Comparison of ENCODE assay signal across 24 mouse cellular contexts in genomic region chr6:21909720-21910119, GRCm38 (mm10).
"Had no signal": no experiment of that assay in that cellular context is flagged by ENCODE, and none has a peak within 500 bp of the region (broad histone marks: within the 10 kb centered on the region; RNA-seq: fewer than 3 reads in every experiment).

No protein-coding gene starts in this region.

- H3K4me1 ChIP-seq: heart, embryonic 13.5 days; heart, embryonic 15.5 days; hindbrain, embryonic 13.5 days; hindbrain, embryonic 15.5 days; limb, embryonic 10.5 days; limb, embryonic 12.5 days; liver, embryonic 13.5 days; liver, embryonic 15.5 days had no signal

- H3K27me3 ChIP-seq: heart, embryonic 13.5 days; heart, embryonic 15.5 days; hindbrain, embryonic 13.5 days; hindbrain, embryonic 15.5 days; limb, embryonic 12.5 days; liver, embryonic 13.5 days; liver, embryonic 15.5 days had no signal

- H3K36me3 ChIP-seq: heart, embryonic 13.5 days; heart, embryonic 15.5 days; hindbrain, embryonic 13.5 days; hindbrain, embryonic 15.5 days; limb, embryonic 10.5 days; limb, embryonic 12.5 days; liver, embryonic 13.5 days; liver, embryonic 15.5 days had no signal

- H3K4me3 ChIP-seq: heart, adult 2 months; heart, embryonic 13.5 days; heart, embryonic 15.5 days; hindbrain, embryonic 13.5 days; hindbrain, embryonic 15.5 days; layer of hippocampus, adult 2 months; limb, embryonic 10.5 days; limb, embryonic 12.5 days; liver, embryonic 13.5 days; liver, embryonic 15.5 days had no signal

- H3K27ac ChIP-seq: heart, adult 2 months; heart, embryonic 13.5 days; heart, embryonic 15.5 days; hindbrain, embryonic 13.5 days; hindbrain, embryonic 15.5 days; hindbrain, postnatal 0 days; layer of hippocampus, adult 2 months; limb, embryonic 10.5 days; limb, embryonic 12.5 days; liver, embryonic 13.5 days; liver, embryonic 15.5 days had no signal

- DNase-seq: gastrocnemius, postnatal 14 days; gastrocnemius, postnatal 36 days; heart, adult 11 months; heart, adult 2 months; heart, postnatal 14 days; heart, postnatal 36 days; kidney, adult 11 months; kidney, adult 8-10 months; kidney, postnatal 10 days; kidney, postnatal 25 days; kidney, postnatal 4 days; layer of hippocampus, adult 9-11 months; layer of hippocampus, postnatal 36 days; liver; liver, embryonic 13.5 days had no signal
